Mouse (Mus musculus) CH12.LX (cell line): Measurements from ENCODE around the gene Tbl3. TPM values are rescaled to one million over a fixed set of nuclear protein-coding genes. Genes with fewer than 3 reads are reported as not detected.

Source experiments
- DNase-seq: peaks from one replicate; pipeline ENCODE4 v3.0.0-alpha.2; 2013; ENCODE audit errors: extremely low read depth
- H3K27ac ChIP-seq: 2 replicates; pipeline ENCODE4 v1.5.1; 2012; ENCODE audit warnings: low read depth, mild to moderate bottlenecking, control low read depth, moderate library complexity; ENCODE audit not compliant: insufficient read depth
- H3K27me3 ChIP-seq: replicated peaks from 2 replicates; pipeline ENCODE3; 2012; ENCODE audit warnings: inconsistent platforms
- H3K36me3 ChIP-seq, 2 experiments: replicated peaks in 1 of 2; 2 replicates each; pipeline versions ENCODE3 to v1.6.1; 2012; ENCODE audit warnings: inconsistent platforms in 1 of 2, low read length in 1 of 2, mild to moderate bottlenecking in 1 of 2, mixed read lengths in 1 of 2, moderate library complexity in 1 of 2; ENCODE audit not compliant: control insufficient read depth in 1 of 2, insufficient read depth in 1 of 2
- H3K4me1 ChIP-seq, 2 experiments: 2 replicates each; pipeline ENCODE4 v1.6.1; 2012; ENCODE audit warnings: inconsistent platforms in 1 of 2, moderate library complexity in 1 of 2; ENCODE audit not compliant: insufficient read depth in 2 of 2, control insufficient read depth in 1 of 2
- H3K4me2 ChIP-seq: 2 replicates; pipeline ENCODE4 v1.6.1; 2012; ENCODE audit warnings: low read depth, mild to moderate bottlenecking, control low read depth; ENCODE audit not compliant: poor library complexity, insufficient read depth, severe bottlenecking
- H3K4me3 ChIP-seq, 3 experiments: fragments of 150-350 bp in 1 of 3; sonication (generic) in 1 of 3; replicated peaks in 1 of 3; 2 replicates each; pipeline versions ENCODE3 to v1.5.1; 2011 to 2012; ENCODE audit warnings: low read depth in 2 of 3, low read length in 2 of 3, mild to moderate bottlenecking in 2 of 3, moderate library complexity in 2 of 3, control low read depth in 1 of 3, improper control_type of control experiment in 1 of 3, inconsistent platforms in 1 of 3, mixed read lengths in 1 of 3; ENCODE audit not compliant: poor library complexity in 1 of 3
- H3K79me2 ChIP-seq: replicated peaks from 2 replicates; pipeline ENCODE4 v1.6.1; 2012; ENCODE audit warnings: mild to moderate bottlenecking, moderate library complexity; ENCODE audit not compliant: control insufficient read depth, poor library complexity, insufficient read depth, severe bottlenecking; ENCODE audit errors: extremely low read depth
- H3K9ac ChIP-seq: 2 replicates; pipeline ENCODE4 v1.6.1; 2012; ENCODE audit warnings: low read depth, mild to moderate bottlenecking, control low read depth, moderate library complexity; ENCODE audit not compliant: insufficient read depth
- H3K9me3 ChIP-seq: replicated peaks from 2 replicates; pipeline ENCODE3; 2012; ENCODE audit warnings: low read length, inconsistent platforms, mixed read lengths
- BHLHE40 ChIP-seq: IDR thresholded peaks from 2 replicates; pipeline ENCODE4 v1.6.1; 2011; ENCODE audit warnings: mild to moderate bottlenecking, low read depth, low read length, improper control_type of control experiment
- CHD1 ChIP-seq: IDR thresholded peaks from 2 replicates; pipeline ENCODE4 v1.6.1; 2012; ENCODE audit warnings: low read depth, low read length, improper control_type of control experiment, inconsistent platforms
- CHD2 ChIP-seq: IDR thresholded peaks from 2 replicates; pipeline ENCODE4 v1.6.1; 2011; ENCODE audit warnings: low read length, improper control_type of control experiment
- ELF1 ChIP-seq: IDR thresholded peaks from 2 replicates; pipeline ENCODE4 v1.6.1; 2014; ENCODE audit warnings: low read depth, mild to moderate bottlenecking, inconsistent platforms, low read length, improper control_type of control experiment
- EP300 ChIP-seq: IDR thresholded peaks from 2 replicates; pipeline ENCODE4 v1.6.1; 2011; ENCODE audit warnings: low read length, improper control_type of control experiment
- GABPA ChIP-seq: IDR thresholded peaks from 2 replicates; pipeline ENCODE4 v1.6.1; 2012; ENCODE audit warnings: low read depth, low read length, improper control_type of control experiment, inconsistent platforms; ENCODE audit not compliant: insufficient replicate concordance
- IRF4 ChIP-seq: IDR thresholded peaks from 2 replicates; pipeline ENCODE4 v1.6.1; 2014; ENCODE audit warnings: low read depth, mild to moderate bottlenecking, inconsistent platforms, low read length, improper control_type of control experiment
- JUND ChIP-seq: conservative IDR thresholded peaks from 2 replicates; pipeline ENCODE4 v1.6.1; 2011; ENCODE audit warnings: low read depth, low read length, improper control_type of control experiment
- KAT2A ChIP-seq: IDR thresholded peaks from 2 replicates; pipeline ENCODE4 v1.6.1; 2012; ENCODE audit warnings: low read length, improper control_type of control experiment, inconsistent platforms; ENCODE audit not compliant: insufficient replicate concordance
- MXI1 ChIP-seq: IDR thresholded peaks from 2 replicates; pipeline ENCODE4 v1.6.1; 2011; ENCODE audit warnings: mild to moderate bottlenecking, low read depth, low read length, improper control_type of control experiment
- POLR2A ChIP-seq: IDR thresholded peaks from 2 replicates; pipeline ENCODE4 v1.6.1; 2011; ENCODE audit warnings: low read depth, mild to moderate bottlenecking, improper control_type of control experiment, low read length
- POLR2AphosphoS2 ChIP-seq: IDR thresholded peaks from 2 replicates; pipeline ENCODE4 v1.6.1; 2011; ENCODE audit warnings: low read depth, low read length, improper control_type of control experiment
- SIN3A ChIP-seq: IDR thresholded peaks from 2 replicates; pipeline ENCODE4 v1.6.1; 2012; ENCODE audit warnings: low read length, improper control_type of control experiment, inconsistent platforms
- UBTF ChIP-seq: IDR thresholded peaks from 2 replicates; pipeline ENCODE4 v1.6.1; 2012; ENCODE audit warnings: low read depth, mild to moderate bottlenecking, inconsistent platforms, low read length, improper control_type of control experiment, moderate library complexity
- ZKSCAN1 ChIP-seq: IDR thresholded peaks from 2 replicates; pipeline ENCODE4 v1.6.1; 2012; ENCODE audit warnings: low read depth, inconsistent platforms, low read length, improper control_type of control experiment, borderline replicate concordance
- dilution Hi-C: fragments of 300-500 bp; cut with MboI; formaldehyde crosslinking; loops from 2 replicates; pipeline ENCODE4 v1.14.3; 2020; ENCODE audit warnings: low sequenced_read_pairs; ENCODE audit not compliant: extremely low pct_unique_long_range_greater_than_20kb, extremely low pct_ligation_motif_present
- in situ Hi-C: fragments of 300-500 bp; cut with MboI; formaldehyde crosslinking; loops from 3 replicates; pipeline ENCODE4 v1.14.3; 2019; ENCODE audit warnings: low sequenced_read_pairs, low pct_ligation_motif_present, low pct_unique_long_range_greater_than_20kb, mixed read lengths
- polyA plus RNA-seq: library from polyadenylated mRNA; unstranded; fragments of >175 nt; gene quantifications from 2 replicates; pipeline ENCODE4 v1.2.1, GENCODE M21; 2012; ENCODE audit warnings: low read depth; ENCODE audit not compliant: insufficient read length
- total RNA-seq, 2 experiments: library from RNA; depleted of rRNA; stranded (reverse); fragments of 300-350 nt in 1 of 2; fragments of >200 nt in 1 of 2; gene quantifications; 2 replicates each; pipeline ENCODE4 v1.2.3; 2012 to 2014

The Tbl3 gene
- total and polyA plus RNA-seq, 3 experiments, result 98.0 to 105 (median 104) TPM

- 0 out of 2 replicates have a peak, but pooled peaks have one; percentile 27 for TF ChIP-seq BHLHE40
- TF ChIP-seq ZKSCAN1, result no peak
Observed at GRCm38 (mm10) chr17:24724184-24724583, 16.7 kb upstream of the Tbl3 start, which contains the start of gene Ndufb10 (continued).

DNA sequence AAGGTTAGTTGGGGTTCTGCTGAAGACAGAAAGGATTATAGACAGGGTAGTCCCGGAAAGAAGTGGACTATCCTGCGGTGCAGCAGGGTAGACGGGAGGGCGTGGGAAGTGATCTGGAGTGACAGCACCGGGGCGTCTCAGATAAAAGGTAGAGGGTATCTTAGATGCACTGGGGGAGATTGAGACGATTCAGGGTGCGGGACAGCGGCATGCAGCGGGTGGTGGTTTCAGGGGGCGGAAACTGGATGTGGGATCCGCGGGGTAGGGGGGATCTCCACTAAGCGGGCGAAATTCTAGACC is 16.4 kb upstream of the Tbl3 start:
- H3K79me2 ChIP-seq, result peaks cover 42% of the 10 kb centered on the region
- no peaks in the 10 kb centered on the region for H3K9me3 ChIP-seq
- peak overlapping the region; percentile 66 to 89 (median 89) for H3K4me3 ChIP-seq
- dilution Hi-C loops, result no loop called here
- TF ChIP-seq ELF1 (no peak), GABPA (no peak), MXI1 (no peak), JUND (no peak), EP300 (no peak), IRF4 (no peak), CHD1 (no peak), KAT2A (no peak), POLR2A (no peak), UBTF (no peak)
- H3K27ac ChIP-seq, result peak overlapping the region; percentile 56
- peak overlapping the region; percentile 90 for H3K9ac ChIP-seq
- peaks cover 20 to 21% of the 10 kb centered on the region in 2 experiments for H3K36me3 ChIP-seq
- in situ Hi-C loops, result no loop called here
- no peak for DNase-seq
- peaks cover 5 to 15% of the 10 kb centered on the region in 2 experiments; a peak in 3 of 4 replicates for H3K4me1 ChIP-seq
- H3K4me2 ChIP-seq, result peak overlapping the region; percentile 98
- H3K27me3 ChIP-seq, result no peaks in the 10 kb centered on the region

- dilution Hi-C loops (no loop called here), in situ Hi-C loops (no loop called here)
- Histone ChIP-seq H3K4me3 (peak overlapping the region; percentile 66 to 89 (median 89)), H3K9me3 (no peaks in the 10 kb centered on the region), H3K27me3 (no peaks in the 10 kb centered on the region), H3K27ac (peak overlapping the region; percentile 56), H3K4me2 (peak overlapping the region; percentile 98), H3K79me2 (peaks cover 47% of the 10 kb centered on the region), H3K9ac (peak overlapping the region; percentile 90), H3K36me3 (peaks cover 24 to 25% of the 10 kb centered on the region in 2 experiments), H3K4me1 (peaks cover 5 to 20% of the 10 kb centered on the region in 2 experiments; a peak in 3 of 4 replicates)
- TF ChIP-seq SIN3A (peak; percentile 25; the same call in 1 of the 2 replicates), POLR2AphosphoS2 (peak; percentile 62; the same call in 1 of the 2 replicates), POLR2A (peak; percentile 5), CHD2 (peak; percentile 23; the same call in 1 of the 2 replicates), ZKSCAN1 (no peak)
- DNase-seq, result peak; percentile 55
Observed at GRCm38 (mm10) chr17:24723122-24723880, 15.8 kb upstream of the Tbl3 start.
